ENCODE assay signal across 9 mouse cellular contexts in genomic region chr10:39558492-39559005, GRCm38 (mm10). TPM values are rescaled to one million over a fixed set of nuclear protein-coding genes. Genes with fewer than 3 reads are reported as not detected.
DNase-seq lines count a peak whose midpoint lies in the region; ATAC-seq and TF ChIP-seq lines count a peak whose summit lies in the region.
"Had no signal": no experiment of that assay in that cellular context is flagged by ENCODE, and none has a peak within 500 bp of the region (broad histone marks: within the 10 kb centered on the region; RNA-seq: fewer than 3 reads in every experiment).

No protein-coding gene starts in this region.

- no peaks in the 10 kb centered on the region for H3K36me3 ChIP-seq in heart, embryonic 11.5 days (ENCODE audit: control insufficient read depth, insufficient read depth, low read length)
- no peaks in the 10 kb centered on the region for H3K36me3 ChIP-seq in hindbrain, embryonic 11.5 days (ENCODE audit: control insufficient read depth, insufficient read depth, low read length)
- H3K36me3 ChIP-seq in midbrain, embryonic 13.5 days: peaks cover 7% of the 10 kb centered on the region; the same call in 1 of the 2 replicates

- intact Hi-C loops in left cerebral cortex, postnatal 4 days (cut with DNase I): no loop called here

- H3K4me1 ChIP-seq in heart, embryonic 11.5 days (ENCODE audit: control insufficient read depth, insufficient read depth, low read length): peaks cover 64% of the 10 kb centered on the region
- peaks cover 10% of the 10 kb centered on the region for H3K4me1 ChIP-seq in hindbrain, embryonic 11.5 days (replicated peaks; ENCODE audit: control insufficient read depth, insufficient read depth, low read length)
- H3K4me1 ChIP-seq in midbrain, embryonic 13.5 days (replicated peaks): peaks cover 77% of the 10 kb centered on the region

- no peak overlapping the region for H3K9ac ChIP-seq in heart, embryonic 11.5 days (ENCODE audit: low read depth, low read length)
- H3K9ac ChIP-seq in hindbrain, embryonic 11.5 days (ENCODE audit: low read depth, low read length): no peak overlapping the region
- H3K9ac ChIP-seq in midbrain, embryonic 13.5 days (replicated peaks): peak overlapping the region; percentile 54

- H3K27me3 ChIP-seq in heart, embryonic 11.5 days (ENCODE audit: control insufficient read depth, insufficient read depth, low read length): no peaks in the 10 kb centered on the region
- H3K27me3 ChIP-seq in hindbrain, embryonic 11.5 days (ENCODE audit: control insufficient read depth, insufficient read depth, low read length): no peaks in the 10 kb centered on the region
- H3K27me3 ChIP-seq in midbrain, embryonic 13.5 days: no peaks in the 10 kb centered on the region

- no peak for ATAC-seq in heart, embryonic 11.5 days (replicated peaks; ENCODE audit: insufficient number of reproducible peaks, low FRiP score, low TSS enrichment)
- no peak for ATAC-seq in hindbrain, embryonic 11.5 days (ENCODE audit: low FRiP score)
- ATAC-seq in midbrain, embryonic 13.5 days: no peak
- no peak for ATAC-seq in CD4-positive, CD25-positive, alpha-beta regulatory T cell, adult 4 months

- H3K4me3 ChIP-seq in heart, embryonic 11.5 days (ENCODE audit: low read depth, low read length): no peak overlapping the region
- no peak overlapping the region for H3K4me3 ChIP-seq in hindbrain, embryonic 11.5 days (ENCODE audit: low read depth, low read length)
- no peak overlapping the region for H3K4me3 ChIP-seq in midbrain, embryonic 13.5 days (replicated peaks)
- H3K4me3 ChIP-seq: erythroblast, embryonic 14.5 days had no signal

- TF ChIP-seq CTCF in brain, embryonic 14.5 days (IDR thresholded peaks at IDR 0.05; ENCODE audit: borderline replicate concordance, extremely low read depth, insufficient read depth, insufficient read length): no peak

- WGBS in heart, embryonic 11.5 days (ENCODE audit: insufficient replicate concordance): 32% methylated on average over 5 of the region's 5 CpGs
- 49% methylated on average over 5 of the region's 5 CpGs for WGBS in hindbrain, embryonic 11.5 days
- WGBS in midbrain, embryonic 13.5 days: 46% methylated on average over 5 of the region's 5 CpGs

- peak overlapping the region; percentile 73 for H3K27ac ChIP-seq in heart, embryonic 11.5 days (ENCODE audit: low read depth, low read length)
- H3K27ac ChIP-seq in hindbrain, embryonic 11.5 days (ENCODE audit: low read depth, low read length): peak overlapping the region; percentile 67
- peak overlapping the region; percentile 82 for H3K27ac ChIP-seq in midbrain, embryonic 13.5 days

- H3K4me2 ChIP-seq in heart, embryonic 11.5 days: no peak overlapping the region
- no peak overlapping the region for H3K4me2 ChIP-seq in hindbrain, embryonic 11.5 days (replicated peaks; ENCODE audit: low read depth, low read length)
- no peak overlapping the region for H3K4me2 ChIP-seq in midbrain, embryonic 13.5 days (replicated peaks)

- DNase-seq in heart, adult 11 months: no peak
- peak; percentile 67 for DNase-seq in brain, embryonic 14.5 days (ENCODE audit: low read depth)
- DNase-seq in hindbrain, embryonic 11.5 days (ENCODE audit: low spot score): peak; percentile 28
- no peak for DNase-seq in left cerebral cortex, postnatal 4 days
- no peak for DNase-seq in thymus, postnatal 14 days

- no peaks in the 10 kb centered on the region for H3K9me3 ChIP-seq in heart, embryonic 11.5 days (replicated peaks; ENCODE audit: control insufficient read depth, low read length)
- H3K9me3 ChIP-seq in hindbrain, embryonic 11.5 days (ENCODE audit: control insufficient read depth, low read length): no peaks in the 10 kb centered on the region
- no peaks in the 10 kb centered on the region for H3K9me3 ChIP-seq in midbrain, embryonic 13.5 days

- no peak for TF ChIP-seq POLR2A in brain, embryonic 14.5 days (IDR thresholded peaks at IDR 0.05; ENCODE audit: borderline replicate concordance, extremely low read depth, insufficient read depth, insufficient read length, poor library complexity, severe bottlenecking)

RNA-seq across cellular contexts. Expression of gene Traf3ip2, which starts 54.2 kb away (rescaled TPM):
- polyA plus RNA-seq in heart, embryonic 11.5 days (2014; fragmentation: Nextera tagmentation; extraction: Ambion mirVana): 11.6 and 12.9 TPM in 2 replicates
- polyA plus RNA-seq in brain, embryonic 14.5 days (2012; rRNA removed): 2.8 TPM in 2 replicates
- polyA plus RNA-seq in hindbrain, embryonic 11.5 days (2014; fragmentation: Nextera tagmentation; extraction: Ambion mirVana): 5.6 and 7.2 TPM in 2 replicates
- 4.1 and 5.9 TPM in 2 replicates for polyA plus RNA-seq in midbrain, embryonic 13.5 days (2015; fragmentation: Nextera tagmentation; extraction: Ambion mirVana)
- 1 to 10 TPM in 1 of 2 experiments, under 1 TPM in 1; 0.52 to 1.5 TPM for total RNA-seq in left cerebral cortex, postnatal 4 days (2021)
- 10 to 100 TPM; 35.5 to 37.9 TPM for polyA plus RNA-seq in CD4-positive, CD25-positive, alpha-beta regulatory T cell, adult 4 months (2017; shearing (Covaris generic))

Comparison
In these comparisons a context has a peak if more than half of its experiments do, and no peak if none do; other contexts are left out.
1. DNase-seq: peak in brain, embryonic 14.5 days (single experiment) and hindbrain, embryonic 11.5 days (single experiment); none in heart, adult 11 months (single experiment), left cerebral cortex, postnatal 4 days (single experiment) and thymus, postnatal 14 days (single experiment).
2. Peak in every context shown above with its lines, with median percentiles within 50 percentile points of each other: H3K27ac ChIP-seq.